Mouse (Mus musculus) MEL (cell line): Measurements from ENCODE around the gene Atp10b. TPM values are rescaled to one million over a fixed set of nuclear protein-coding genes. Genes with fewer than 3 reads are reported as not detected.

ENCODE experiments used
- DNase-seq: peaks from one replicate; pipeline ENCODE4 v3.0.0; 2011; ENCODE audit warnings: low read depth, low spot score
- H3K27ac ChIP-seq: 2 replicates; pipeline ENCODE4 v1.5.1; 2012; ENCODE audit warnings: low read depth, mild to moderate bottlenecking, control low read depth, low read length, moderate library complexity; ENCODE audit not compliant: control insufficient read depth
- H3K27me3 ChIP-seq, 2 experiments: fragments of 150-350 bp in 1 of 2; sonication (generic) in 1 of 2; 2 replicates each; pipeline ENCODE4 v1.6.1; 2012; ENCODE audit warnings: low read length in 2 of 2, mild to moderate bottlenecking in 2 of 2, improper control_type of control experiment in 1 of 2, moderate library complexity in 1 of 2; ENCODE audit not compliant: insufficient read depth in 2 of 2, control insufficient read depth in 1 of 2
- H3K36me3 ChIP-seq, 2 experiments: 2 replicates each; pipeline ENCODE4 v1.6.1; 2012 to 2014; ENCODE audit warnings: low read length in 2 of 2, improper control_type of control experiment in 1 of 2, inconsistent platforms in 1 of 2, mild to moderate bottlenecking in 1 of 2; ENCODE audit not compliant: insufficient read depth in 2 of 2, control insufficient read depth in 1 of 2
- H3K4me1 ChIP-seq, 2 experiments: fragments of 150-350 bp in 1 of 2; sonication (generic) in 1 of 2; 2 replicates each; pipeline ENCODE4 v1.6.1; 2012; ENCODE audit warnings: low read length in 2 of 2, improper control_type of control experiment in 1 of 2, mild to moderate bottlenecking in 1 of 2; ENCODE audit not compliant: insufficient read depth in 2 of 2, control insufficient read depth in 1 of 2
- H3K4me3 ChIP-seq, 2 experiments: fragments of 150-350 bp in 1 of 2; sonication (generic) in 1 of 2; 2 replicates each; pipeline ENCODE4 v1.5.1; 2012; ENCODE audit warnings: low read depth in 2 of 2, low read length in 2 of 2, mild to moderate bottlenecking in 2 of 2, moderate library complexity in 2 of 2, control low read depth in 1 of 2, improper control_type of control experiment in 1 of 2; ENCODE audit not compliant: control insufficient read depth in 1 of 2, insufficient read depth in 1 of 2
- H3K79me2 ChIP-seq: 2 replicates; pipeline ENCODE4 v1.6.1; 2012; ENCODE audit warnings: mild to moderate bottlenecking, low read length, moderate library complexity; ENCODE audit not compliant: control insufficient read depth, poor library complexity, insufficient read depth
- H3K9ac ChIP-seq: 2 replicates; pipeline ENCODE4 v1.6.1; 2012; ENCODE audit warnings: low read depth, mild to moderate bottlenecking, control low read depth, low read length, moderate library complexity; ENCODE audit not compliant: control insufficient read depth, poor library complexity, severe bottlenecking
- H3K9me3 ChIP-seq: fragments of 150-350 bp; sonication (generic); replicated peaks from 2 replicates; pipeline ENCODE4 v1.6.1; 2012; ENCODE audit warnings: mild to moderate bottlenecking, low read length, improper control_type of control experiment, moderate library complexity; ENCODE audit not compliant: insufficient read depth
- CHD1 ChIP-seq: IDR thresholded peaks from 2 replicates; pipeline ENCODE4 v1.6.1; 2012; ENCODE audit warnings: low read depth, mild to moderate bottlenecking, inconsistent platforms, low read length, improper control_type of control experiment
- CHD2 ChIP-seq: IDR thresholded peaks from 2 replicates; pipeline ENCODE4 v1.6.1; 2011; ENCODE audit warnings: low read length, improper control_type of control experiment
- E2F4 ChIP-seq: IDR thresholded peaks from 2 replicates; pipeline ENCODE4 v1.6.1; 2011; ENCODE audit warnings: low read depth, low read length, improper control_type of control experiment, borderline replicate concordance
- ELF1 ChIP-seq: IDR thresholded peaks from 2 replicates; pipeline ENCODE4 v1.6.1; 2014; ENCODE audit warnings: low read depth, mild to moderate bottlenecking, inconsistent platforms, low read length, improper control_type of control experiment, moderate library complexity
- EP300 ChIP-seq, 2 experiments: IDR thresholded peaks; 2 replicates each; pipeline ENCODE4 v1.6.1; 2011; ENCODE audit warnings: improper control_type of control experiment in 2 of 2, low read length in 2 of 2, low read depth in 1 of 2, mild to moderate bottlenecking in 1 of 2
- ETS1 ChIP-seq: IDR thresholded peaks from 2 replicates; pipeline ENCODE4 v1.6.1; 2012; ENCODE audit warnings: low read depth, mild to moderate bottlenecking, inconsistent platforms, low read length, improper control_type of control experiment, moderate library complexity
- GABPA ChIP-seq: IDR thresholded peaks from 2 replicates; pipeline ENCODE4 v1.6.1; 2012; ENCODE audit warnings: low read depth, mild to moderate bottlenecking, inconsistent platforms, low read length, improper control_type of control experiment, moderate library complexity
- GATA1 ChIP-seq: IDR thresholded peaks from 2 replicates; pipeline ENCODE4 v1.6.1; 2011; ENCODE audit warnings: low read depth, low read length, improper control_type of control experiment
- JUND ChIP-seq: IDR thresholded peaks from 2 replicates; pipeline ENCODE4 v1.6.1; 2011; ENCODE audit warnings: low read depth, mild to moderate bottlenecking, improper control_type of control experiment, low read length
- MEF2A ChIP-seq: IDR thresholded peaks from 2 replicates; pipeline ENCODE4 v1.6.1; 2014; ENCODE audit warnings: low read depth, mild to moderate bottlenecking, inconsistent platforms, low read length, improper control_type of control experiment; ENCODE audit not compliant: poor library complexity, insufficient replicate concordance, severe bottlenecking; ENCODE audit errors: extremely low read depth
- MYB ChIP-seq: IDR thresholded peaks from 2 replicates; pipeline ENCODE4 v1.6.1; 2011; ENCODE audit warnings: mild to moderate bottlenecking, low read depth, low read length, improper control_type of control experiment
- NELFE ChIP-seq: IDR thresholded peaks from 2 replicates; pipeline ENCODE4 v1.6.1; 2011; ENCODE audit warnings: low read depth, low read length, improper control_type of control experiment
- NRF1 ChIP-seq: IDR thresholded peaks from 2 replicates; pipeline ENCODE4 v1.6.1; 2014; ENCODE audit warnings: low read depth, mild to moderate bottlenecking, inconsistent platforms, low read length, improper control_type of control experiment, moderate library complexity; ENCODE audit not compliant: poor library complexity, insufficient read depth, severe bottlenecking
- POLR2AphosphoS5 ChIP-seq: IDR thresholded peaks from 2 replicates; pipeline ENCODE4 v1.6.1; 2012; ENCODE audit warnings: low read depth, borderline replicate concordance, mild to moderate bottlenecking, inconsistent platforms, low read length, moderate library complexity, mixed read lengths
- RCOR1 ChIP-seq: IDR thresholded peaks from 2 replicates; pipeline ENCODE4 v1.6.1; 2012; ENCODE audit warnings: low read depth, mild to moderate bottlenecking, inconsistent platforms, low read length, improper control_type of control experiment
- SIN3A ChIP-seq: IDR thresholded peaks from 2 replicates; pipeline ENCODE4 v1.6.1; 2012; ENCODE audit warnings: low read length, improper control_type of control experiment, inconsistent platforms
- SMC3 ChIP-seq: IDR thresholded peaks from 2 replicates; pipeline ENCODE4 v1.6.1; 2011; ENCODE audit warnings: low read depth, low read length, improper control_type of control experiment
- TAL1 ChIP-seq: IDR thresholded peaks from 2 replicates; pipeline ENCODE4 v1.6.1; 2012; ENCODE audit warnings: mild to moderate bottlenecking, inconsistent platforms, low read length, moderate library complexity, mixed read lengths
- TCF12 ChIP-seq: IDR thresholded peaks from 2 replicates; pipeline ENCODE4 v1.6.1; 2014; ENCODE audit warnings: low read depth, mild to moderate bottlenecking, inconsistent platforms, low read length, improper control_type of control experiment, moderate library complexity
- USF1 ChIP-seq: IDR thresholded peaks from 2 replicates; pipeline ENCODE4 v1.6.1; 2014; ENCODE audit warnings: low read depth, mild to moderate bottlenecking, inconsistent platforms, low read length, improper control_type of control experiment, moderate library complexity
- ZC3H11A ChIP-seq: IDR thresholded peaks from 2 replicates; pipeline ENCODE4 v1.6.1; 2012; ENCODE audit warnings: low read depth, mild to moderate bottlenecking, inconsistent platforms, low read length, improper control_type of control experiment
- ZKSCAN1 ChIP-seq: IDR thresholded peaks from 2 replicates; pipeline ENCODE4 v1.6.1; 2012; ENCODE audit warnings: low read depth, mild to moderate bottlenecking, inconsistent platforms, low read length, improper control_type of control experiment, moderate library complexity
- ZNF384 ChIP-seq: IDR thresholded peaks from 2 replicates; pipeline ENCODE4 v1.6.1; 2012; ENCODE audit warnings: low read depth, mild to moderate bottlenecking, inconsistent platforms, low read length, improper control_type of control experiment
- polyA plus RNA-seq, 2 experiments: library from polyadenylated mRNA; stranded (reverse) in 1 of 2; unstranded in 1 of 2; fragments of >175 nt in 1 of 2; fragments of >200 nt in 1 of 2; gene quantifications; 2 replicates each; pipeline versions ENCODE4 v1.2.1 to v1.2.4; 2012; ENCODE audit warnings: low replicate concordance in 2 of 2, low read depth in 1 of 2; ENCODE audit not compliant: insufficient read length in 2 of 2, insufficient read depth in 1 of 2, missing spikeins in 1 of 2
- total RNA-seq: library from RNA; depleted of rRNA; stranded (reverse); fragments of 300-350 nt; gene quantifications from 2 replicates; pipeline ENCODE4 v1.2.3, GENCODE M21; 2012

Gene Atp10b
- total and polyA plus RNA-seq, 3 experiments, result not detected

DNA sequence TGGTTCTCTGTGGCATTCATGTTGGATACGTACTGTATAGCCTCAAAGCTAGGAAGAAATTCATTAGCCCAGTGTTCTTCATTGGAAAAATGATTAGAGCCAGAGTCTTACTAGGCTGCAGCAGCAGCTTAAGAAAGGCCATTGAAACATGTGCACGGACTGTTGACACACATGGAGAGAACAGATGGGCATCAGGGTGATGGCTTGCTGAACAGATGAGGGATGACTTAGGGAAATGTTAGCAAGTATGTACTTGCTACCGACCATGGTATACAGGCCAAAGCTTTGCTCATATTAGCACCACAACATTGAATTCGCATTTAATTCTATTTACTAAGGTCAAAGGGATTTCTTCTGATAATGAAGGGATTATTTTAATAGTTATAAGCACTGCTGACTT is 105.6 kb downstream of the Atp10b start:
- no peaks in the 10 kb centered on the region for H3K36me3 ChIP-seq
- H3K9ac ChIP-seq, result no peak overlapping the region
- H3K27me3 ChIP-seq, result no peaks in the 10 kb centered on the region
- no peaks in the 10 kb centered on the region for H3K4me1 ChIP-seq
- no peak overlapping the region for H3K4me3 ChIP-seq
- no peak overlapping the region for H3K27ac ChIP-seq
- DNase-seq, result no peak
- no peaks in the 10 kb centered on the region for H3K79me2 ChIP-seq
- H3K9me3 ChIP-seq, result no peaks in the 10 kb centered on the region
- no peak for TF ChIP-seq GATA1
- TF ChIP-seq CHD2, result no peak
- no peak for TF ChIP-seq ELF1
- no peak for TF ChIP-seq MEF2A
- no peak for TF ChIP-seq GABPA
- TF ChIP-seq ETS1, result no peak
- TF ChIP-seq MYB, result no peak
- TF ChIP-seq EP300 (IDR thresholded peaks at IDR 0.05; ENCODE audit: low read depth in 1 of 2, low read length in 2 of 2), result no peak
- no peak for TF ChIP-seq USF1
- no peak for TF ChIP-seq CHD1
- TF ChIP-seq E2F4, result no peak

DNA sequence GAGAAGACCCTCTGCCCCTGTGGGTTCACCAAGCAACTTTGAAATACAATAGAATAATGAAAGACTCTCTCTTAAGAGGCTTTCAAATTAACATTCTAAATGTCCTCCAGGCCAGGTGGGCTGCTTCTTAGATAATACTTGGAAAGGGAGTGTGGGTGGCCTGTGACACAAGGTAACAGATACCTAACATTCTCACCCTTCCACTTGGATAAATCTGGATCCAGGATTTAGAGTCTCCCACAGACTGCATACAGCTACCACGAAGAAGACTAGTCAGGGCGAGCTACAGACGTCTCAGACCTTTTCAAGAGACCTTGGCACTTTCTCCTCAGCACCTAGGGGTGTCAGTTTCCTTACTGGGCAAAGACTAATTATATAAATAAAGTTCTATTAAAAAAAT is 107.6 kb downstream of the Atp10b start:
- Histone ChIP-seq H3K27ac (no peak overlapping the region), H3K27me3 (no peaks in the 10 kb centered on the region), H3K4me3 (no peak overlapping the region), H3K9me3 (no peaks in the 10 kb centered on the region)
- TF ChIP-seq JUND (no peak), ZKSCAN1 (no peak), GABPA (no peak), RCOR1 (no peak), SMC3 (no peak), TCF12 (no peak), CHD2 (no peak), ZNF384 (no peak), NRF1 (no peak), NELFE (no peak), POLR2AphosphoS5 (no peak), MYB (no peak), ZC3H11A (no peak), TAL1 (no peak), SIN3A (no peak)
- TF ChIP-seq, all 39 proteins: peak for 0
- no peaks in the 10 kb centered on the region for H3K79me2 ChIP-seq
- no peak overlapping the region for H3K9ac ChIP-seq
- H3K4me1 ChIP-seq, result no peaks in the 10 kb centered on the region
- no peak for DNase-seq
- H3K36me3 ChIP-seq, result no peaks in the 10 kb centered on the region
